Mouse (Mus musculus) kidney, postnatal 0 days (tissue): ENCODE results near the gene Cntn2. TPM values are rescaled to one million over a fixed set of nuclear protein-coding genes. Genes with fewer than 3 reads are reported as not detected.
A peak's percentile ranks its signal among the peaks of the same experiment; 100 is the strongest.

Experiments
- ATAC-seq: fragments of 200-750 bp; cut with Nextera tagmentation; replicated peaks from 2 replicates; pipeline ENCODE4 v1.8.0; 2017; ENCODE audit warnings: low read depth, moderate number of reproducible peaks, moderate TSS enrichment, moderate library complexity; ENCODE audit not compliant: low FRiP score
- DNase-seq: peaks from one replicate; pipeline ENCODE4 v3.0.0-alpha.2; 2016; ENCODE audit warnings: low spot score
- H3K27ac ChIP-seq: fragments of 300-500 bp; sonication (generic); 2 replicates; pipeline ENCODE4 v1.5.1; 2014; ENCODE audit warnings: mild to moderate bottlenecking
- H3K27me3 ChIP-seq: fragments of 300-500 bp; sonication (generic); 2 replicates; pipeline ENCODE4 v1.6.1; 2014; ENCODE audit warnings: low read length, mixed read lengths; ENCODE audit not compliant: insufficient read depth
- H3K36me3 ChIP-seq: fragments of 300-500 bp; sonication (generic); 2 replicates; pipeline ENCODE4 v1.6.1; 2014; ENCODE audit warnings: low read length, mixed read lengths; ENCODE audit not compliant: insufficient read depth
- H3K4me1 ChIP-seq: fragments of 300-500 bp; sonication (generic); replicated peaks from 2 replicates; pipeline ENCODE4 v1.6.1; 2014; ENCODE audit warnings: antibody characterized with exemption, low read length, mixed read lengths; ENCODE audit not compliant: insufficient read depth
- H3K4me2 ChIP-seq: fragments of 300-500 bp; sonication (generic); 2 replicates; pipeline ENCODE4 v1.6.1; 2014; ENCODE audit warnings: mild to moderate bottlenecking, low read length, moderate library complexity, mixed read lengths
- H3K4me3 ChIP-seq: fragments of 300-500 bp; sonication (generic); replicated peaks from 2 replicates; pipeline ENCODE4 v1.5.1; 2014; ENCODE audit warnings: low read depth, low read length
- H3K9ac ChIP-seq: fragments of 300-500 bp; sonication (generic); 2 replicates; pipeline ENCODE4 v1.6.1; 2014; ENCODE audit warnings: low read depth, low read length
- H3K9me3 ChIP-seq: fragments of 300-500 bp; sonication (generic); replicated peaks from 2 replicates; pipeline ENCODE4 v1.6.1; 2016; ENCODE audit warnings: low read length, inconsistent platforms, mixed read lengths
- CTCF ChIP-seq: IDR thresholded peaks from 2 replicates; pipeline ENCODE4 v1.5.1; 2016; ENCODE audit warnings: antibody characterized with exemption, low read depth, mild to moderate bottlenecking, moderate library complexity
- WGBS: fragments of 180-500 bp; shearing (Covaris S2); extraction: QIAGEN DNeasy Blood & Tissue Kit; methylation state at CpG from one replicate; pipeline ENCODE4 v1.1.7; 2014; 5-methylcytosine and 5-hydroxymethylcytosine counted together
- polyA plus RNA-seq: library from polyadenylated mRNA; unstranded; fragments of >200 nt; fragmentation: Nextera tagmentation; extraction: Ambion mirVana; gene quantifications from 2 replicates; pipeline ENCODE4 v1.2.1, GENCODE M21; 2015

The Cntn2 gene
- polyA plus RNA-seq, 1 experiment from 2014 or later = 0.13 TPM

DNA sequence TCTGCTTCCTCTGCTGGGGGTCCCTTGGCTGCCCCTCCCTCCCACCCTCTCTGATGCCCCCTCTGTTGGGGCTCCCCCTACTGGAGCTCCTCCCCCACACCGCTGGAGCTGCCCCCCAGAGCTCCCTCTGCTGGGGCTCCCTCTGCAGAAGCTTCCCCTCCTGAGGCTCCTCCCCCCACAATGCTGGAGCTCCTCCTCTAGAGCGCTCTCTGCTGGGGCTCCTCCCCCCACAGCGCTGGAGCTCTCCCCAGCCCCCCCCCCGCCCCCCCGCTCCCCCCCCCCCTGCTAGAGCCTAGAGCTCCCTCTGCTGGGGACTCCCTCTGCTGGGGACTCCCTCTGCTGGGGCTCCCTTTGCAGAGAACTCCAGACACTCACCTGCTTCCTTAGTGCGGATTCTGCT, 22.3 kb downstream of the Cntn2 start:
- H3K27ac ChIP-seq = no peak overlapping the region
- no peaks in the 10 kb centered on the region for H3K9me3 ChIP-seq
- no peak overlapping the region for H3K9ac ChIP-seq
- H3K4me2 ChIP-seq = no peak overlapping the region
- H3K4me1 ChIP-seq = no peaks in the 10 kb centered on the region
- no peak overlapping the region for H3K4me3 ChIP-seq
- H3K27me3 ChIP-seq = no peaks in the 10 kb centered on the region
- H3K36me3 ChIP-seq = no peaks in the 10 kb centered on the region
- DNase-seq (peak; percentile 87), ATAC-seq (peak; percentile 71)
- 14% methylated on average over 4 of the region's 6 CpGs for WGBS
- peak; percentile 54; the same call in 1 of the 2 replicates for TF ChIP-seq CTCF

DNA sequence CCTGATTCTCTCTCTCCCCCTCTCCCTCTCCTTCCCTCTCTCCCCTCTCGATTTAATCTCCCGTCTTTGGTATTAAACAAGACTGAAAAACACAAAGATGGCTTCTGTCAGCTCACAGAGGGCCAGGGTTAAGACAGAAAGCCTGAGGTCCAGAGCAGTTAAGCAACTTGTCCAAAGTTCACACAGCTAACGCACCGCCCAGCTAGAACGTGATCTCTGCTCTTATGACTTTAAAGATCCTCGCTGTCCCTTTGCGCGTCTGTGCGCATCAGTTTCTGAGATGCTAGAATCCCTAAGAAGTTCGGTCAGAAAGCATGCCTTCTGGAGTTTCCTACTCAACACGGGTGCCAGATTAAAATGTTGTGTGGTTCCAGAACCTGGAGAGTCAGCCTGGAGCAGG, 23.3 kb downstream of the Cntn2 start:
- no peak overlapping the region for H3K4me3 ChIP-seq
- DNase-seq (no peak), ATAC-seq (no peak)
- no peak overlapping the region for H3K4me2 ChIP-seq
- no peaks in the 10 kb centered on the region for H3K4me1 ChIP-seq
- H3K9ac ChIP-seq = no peak overlapping the region
- H3K27me3 ChIP-seq = no peaks in the 10 kb centered on the region
- WGBS = 89% methylated on average over 11 of the region's 11 CpGs
- H3K36me3 ChIP-seq = no peaks in the 10 kb centered on the region
- no peak overlapping the region for H3K27ac ChIP-seq
- no peaks in the 10 kb centered on the region for H3K9me3 ChIP-seq
- no peak for TF ChIP-seq CTCF

DNA sequence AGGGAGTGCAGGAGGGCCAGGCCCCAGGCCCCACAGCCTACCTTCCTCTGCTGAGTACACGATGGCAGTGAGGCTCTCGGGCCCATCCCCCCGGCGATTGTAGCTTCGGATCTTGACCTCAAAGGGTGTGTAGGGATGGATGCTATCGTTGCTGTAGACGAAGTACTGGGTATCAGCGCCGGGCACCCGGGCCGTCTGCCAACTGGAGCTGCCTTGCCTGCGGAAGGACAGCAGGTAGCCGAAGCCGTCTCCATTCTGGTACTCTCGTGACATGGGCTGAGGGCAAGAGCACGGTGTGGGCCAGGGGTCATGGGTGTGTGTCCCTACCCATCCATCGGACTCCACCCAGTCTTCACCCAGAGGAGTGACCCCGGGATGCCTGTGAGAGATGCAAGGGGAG, 24.4 kb downstream of the Cntn2 start:
- TF ChIP-seq CTCF = no peak
- no peaks in the 10 kb centered on the region for H3K36me3 ChIP-seq
- no peak for DNase-seq
- H3K4me1 ChIP-seq = no peaks in the 10 kb centered on the region
- no peak overlapping the region for H3K4me3 ChIP-seq
- no peak overlapping the region for H3K27ac ChIP-seq
- H3K4me2 ChIP-seq = no peak overlapping the region
- no peaks in the 10 kb centered on the region for H3K9me3 ChIP-seq
- 77% methylated on average over 18 of the region's 18 CpGs for WGBS
- no peak for ATAC-seq
- H3K9ac ChIP-seq = no peak overlapping the region
- H3K27me3 ChIP-seq = no peaks in the 10 kb centered on the region

DNA sequence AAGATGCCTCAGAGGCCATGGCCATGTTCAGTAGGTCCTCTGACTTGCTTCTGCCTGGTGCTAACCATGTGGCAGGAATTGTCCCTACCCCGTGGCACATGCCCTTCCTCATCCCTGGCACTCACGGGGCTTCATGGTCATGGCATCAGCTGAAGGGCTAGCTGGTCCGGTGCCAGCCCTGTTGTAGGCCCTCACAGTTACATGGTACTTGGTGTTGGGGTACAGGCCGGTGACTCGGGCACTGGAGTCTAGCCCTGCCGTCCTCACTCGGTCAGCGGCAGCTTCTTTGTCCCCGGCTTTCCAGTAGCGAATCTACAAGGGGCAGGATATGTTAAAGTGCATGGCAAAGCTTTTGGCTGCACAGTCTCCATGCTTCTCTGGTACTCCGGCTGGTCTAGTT, 26.3 kb downstream of the Cntn2 start:
- Histone ChIP-seq H3K9ac (no peak overlapping the region), H3K4me2 (no peak overlapping the region), H3K4me1 (no peaks in the 10 kb centered on the region), H3K4me3 (no peak overlapping the region), H3K27me3 (no peaks in the 10 kb centered on the region), H3K27ac (no peak overlapping the region), H3K36me3 (no peaks in the 10 kb centered on the region), H3K9me3 (no peaks in the 10 kb centered on the region)
- ATAC-seq (no peak), DNase-seq (no peak)
- 90% methylated on average over 11 of the region's 11 CpGs for WGBS
- no peak for TF ChIP-seq CTCF

DNA sequence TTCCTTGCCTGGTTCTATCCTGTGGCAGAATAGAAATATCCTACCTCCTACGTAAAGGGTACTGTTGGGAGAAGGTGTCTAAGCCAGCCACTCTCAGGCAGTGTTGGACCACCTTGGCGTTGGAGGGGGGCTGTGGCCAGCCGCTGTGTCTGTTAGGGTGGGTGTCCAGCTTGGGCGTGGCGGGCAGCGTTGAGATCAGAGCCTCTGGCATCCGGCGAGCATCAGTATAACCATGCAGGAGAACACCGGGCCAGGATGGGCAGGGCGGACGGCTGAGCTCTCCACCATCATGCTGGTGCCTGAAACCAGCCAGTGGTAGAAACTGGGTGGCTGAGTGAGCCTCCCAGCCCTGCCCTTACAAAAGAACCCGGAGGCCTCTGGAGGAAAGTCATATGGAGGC, 27.7 kb downstream of the Cntn2 start:
- WGBS = 92% methylated on average over 12 of the region's 12 CpGs
- Histone ChIP-seq H3K4me1 (no peaks in the 10 kb centered on the region), H3K36me3 (no peaks in the 10 kb centered on the region), H3K27me3 (no peaks in the 10 kb centered on the region), H3K9ac (no peak overlapping the region), H3K4me2 (no peak overlapping the region), H3K9me3 (no peaks in the 10 kb centered on the region), H3K27ac (no peak overlapping the region), H3K4me3 (no peak overlapping the region)
- DNase-seq (no peak), ATAC-seq (no peak)
- TF ChIP-seq CTCF = no peak

DNA sequence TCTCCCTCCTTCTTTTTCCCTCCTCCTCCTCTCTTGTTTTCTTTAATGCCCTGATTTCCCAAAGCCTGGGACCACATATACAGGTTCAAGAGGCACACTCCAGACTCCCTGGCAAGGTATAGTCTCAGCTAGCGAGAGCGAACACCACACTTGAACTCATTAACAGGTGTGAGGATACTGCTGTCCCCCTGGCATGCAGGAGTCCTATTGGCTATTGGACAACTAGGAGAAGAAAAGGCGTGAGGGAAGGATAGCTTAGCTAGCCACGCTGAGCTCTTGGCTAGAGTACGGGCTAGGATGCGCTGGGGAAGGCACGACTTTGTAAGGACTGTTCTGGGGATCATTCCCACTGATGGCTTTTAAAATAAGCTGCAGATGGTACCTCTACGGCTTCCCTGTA, 30.9 kb downstream of the Cntn2 start:
- no peak overlapping the region for H3K9ac ChIP-seq
- DNase-seq (no peak), ATAC-seq (no peak)
- TF ChIP-seq CTCF = no peak
- no peaks in the 10 kb centered on the region for H3K4me1 ChIP-seq
- no peak overlapping the region for H3K4me3 ChIP-seq
- WGBS = 72% methylated on average over 8 of the region's 8 CpGs
- no peak overlapping the region for H3K4me2 ChIP-seq
- no peaks in the 10 kb centered on the region for H3K27me3 ChIP-seq
- peaks cover 7% of the 10 kb centered on the region for H3K36me3 ChIP-seq
- no peak overlapping the region for H3K27ac ChIP-seq
- H3K9me3 ChIP-seq = no peaks in the 10 kb centered on the region

DNA sequence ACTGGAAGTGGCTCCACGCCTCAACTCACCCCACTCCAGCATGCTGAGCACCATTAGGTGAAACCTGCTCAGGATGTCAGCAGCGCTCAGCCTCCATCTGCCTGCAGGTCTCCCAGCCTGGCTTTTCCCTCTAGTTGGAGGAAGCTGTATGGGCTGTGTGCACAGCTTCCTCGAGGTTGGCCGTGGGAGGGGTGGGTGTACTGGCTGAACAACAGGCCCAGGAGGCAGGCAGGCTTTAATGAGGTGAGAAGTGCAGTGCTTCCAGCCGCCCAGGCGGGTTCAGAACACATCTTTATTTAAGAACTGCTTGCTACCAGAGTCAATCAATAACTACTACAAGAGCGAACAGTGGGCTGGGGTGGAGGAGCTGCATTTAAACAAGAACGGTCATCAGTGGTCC, 31.5 kb downstream of the Cntn2 start:
- Histone ChIP-seq H3K4me2 (no peak overlapping the region), H3K4me1 (no peaks in the 10 kb centered on the region), H3K9me3 (no peaks in the 10 kb centered on the region), H3K36me3 (peaks cover 13% of the 10 kb centered on the region), H3K27ac (no peak overlapping the region), H3K4me3 (no peak overlapping the region), H3K27me3 (no peaks in the 10 kb centered on the region), H3K9ac (no peak overlapping the region)
- WGBS = 20% methylated on average over 8 of the region's 8 CpGs
- DNase-seq (peak; percentile 18), ATAC-seq (0 out of 2 replicates have a peak, but pooled peaks have one; percentile 38)
- no peak for TF ChIP-seq CTCF
